Comparison of ENCODE assay signal across 21 mouse cellular contexts in the genomic region with DNA sequence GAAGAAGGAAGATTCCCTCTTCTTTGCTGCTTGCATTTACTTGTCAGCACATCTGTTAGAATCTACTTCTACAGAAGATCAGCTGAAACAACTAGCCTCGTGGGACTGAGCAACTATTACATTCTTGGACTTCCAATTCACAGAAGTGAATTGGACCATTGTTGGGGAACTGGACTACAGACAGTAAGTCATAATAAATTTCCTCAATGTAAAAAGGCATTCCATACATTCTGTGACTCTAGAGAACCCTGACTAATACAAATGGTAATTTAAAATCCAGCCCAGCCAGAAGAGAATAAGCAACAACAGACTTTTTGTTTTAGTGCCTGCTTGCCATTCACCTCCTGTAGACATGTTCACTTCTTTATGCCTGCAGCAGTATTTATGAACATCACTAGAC.
"Had no signal": no experiment of that assay in that cellular context is flagged by ENCODE, and none has a peak within 500 bp of the region (broad histone marks: within the 10 kb centered on the region; RNA-seq: fewer than 3 reads in every experiment).

No protein-coding gene starts in this region.

- H3K36me3 ChIP-seq: limb, embryonic 12.5 days; limb, embryonic 15.5 days; midbrain, embryonic 10.5 days; midbrain, embryonic 13.5 days; neural tube, embryonic 15.5 days had no signal

- H3K9me3 ChIP-seq: limb, embryonic 12.5 days; limb, embryonic 15.5 days; midbrain, embryonic 10.5 days; midbrain, embryonic 13.5 days; neural tube, embryonic 15.5 days had no signal

- H3K9ac ChIP-seq: limb, embryonic 12.5 days; limb, embryonic 15.5 days; liver, embryonic 14.5 days; liver, postnatal 0 days; lung, embryonic 14.5 days; midbrain, embryonic 13.5 days; neural tube, embryonic 15.5 days had no signal

- H3K27ac ChIP-seq: kidney, postnatal 0 days; layer of hippocampus, adult 2 months; left cerebral cortex, adult 2 months; limb, embryonic 12.5 days; limb, embryonic 15.5 days; liver, embryonic 14.5 days; macrophage; midbrain, embryonic 10.5 days; midbrain, embryonic 13.5 days; neural tube, embryonic 15.5 days had no signal

- ATAC-seq: liver, postnatal 0 days; lung, postnatal 0 days; midbrain, embryonic 13.5 days; midbrain, embryonic 16.5 days had no signal

- H3K4me2 ChIP-seq: limb, embryonic 12.5 days; limb, embryonic 15.5 days; liver, embryonic 11.5 days; lung, embryonic 14.5 days; midbrain, embryonic 13.5 days; neural tube, embryonic 15.5 days had no signal

- H3K4me3 ChIP-seq: layer of hippocampus, adult 2 months; left cerebral cortex, adult 2 months; limb, embryonic 12.5 days; limb, embryonic 15.5 days; midbrain, embryonic 10.5 days; midbrain, embryonic 13.5 days; myocyte; neural tube, embryonic 15.5 days had no signal

- H3K27me3 ChIP-seq: limb, embryonic 12.5 days; limb, embryonic 15.5 days; midbrain, embryonic 13.5 days; neural tube, embryonic 15.5 days had no signal

- DNase-seq: kidney, postnatal 25 days; layer of hippocampus, adult 9-11 months; left cerebral cortex, postnatal 4 days; liver, postnatal 0 days; lung, embryonic 14.5 days; thymus, adult 18-20 months; thymus, postnatal 36 days had no signal

- H3K4me1 ChIP-seq: limb, embryonic 12.5 days; limb, embryonic 15.5 days; midbrain, embryonic 10.5 days; midbrain, embryonic 13.5 days; neural tube, embryonic 15.5 days had no signal
